Mouse (Mus musculus) thymus, adult 2 months (tissue): Measurements from ENCODE around the gene Ovch2. TPM values are rescaled to one million over a fixed set of nuclear protein-coding genes. Genes with fewer than 3 reads are reported as not detected.
"Not testable (repeated sequence)": the region's sequence is repeated elsewhere in the genome, so short reads cannot be mapped to it uniquely, and the experiment has no call there.

Experiments used
- DNase-seq: peaks from one replicate; pipeline ENCODE4 v3.0.0; 2021
- H3K27ac ChIP-seq: fragments of 200-500 bp; 2 replicates; pipeline ENCODE4 v1.5.1; 2012; ENCODE audit warnings: low read length, control low read depth; ENCODE audit not compliant: control insufficient read depth, insufficient read depth
- H3K27me3 ChIP-seq: fragments of 200-500 bp; 2 replicates; pipeline ENCODE4 v1.6.1; 2012; ENCODE audit warnings: mild to moderate bottlenecking, low read length, moderate library complexity, mixed read lengths; ENCODE audit not compliant: control insufficient read depth, insufficient read depth
- H3K36me3 ChIP-seq: fragments of 200-500 bp; 2 replicates; pipeline ENCODE4 v1.6.1; 2012; ENCODE audit warnings: mild to moderate bottlenecking, low read length, moderate library complexity; ENCODE audit not compliant: control insufficient read depth, insufficient read depth
- H3K4me1 ChIP-seq: fragments of 200-500 bp; replicated peaks from 2 replicates; pipeline ENCODE4 v1.6.1; 2012; ENCODE audit warnings: low read length; ENCODE audit not compliant: control insufficient read depth, insufficient read depth
- H3K4me3 ChIP-seq: fragments of 200-500 bp; 2 replicates; pipeline ENCODE4 v1.5.1; 2012; ENCODE audit warnings: mild to moderate bottlenecking, low read length, control low read depth, moderate library complexity; ENCODE audit not compliant: control insufficient read depth, insufficient read depth
- CTCF ChIP-seq: fragments of 200-500 bp; IDR thresholded peaks from 2 replicates; pipeline ENCODE4 v1.5.1; 2012; ENCODE audit warnings: mild to moderate bottlenecking, control low read depth, low read length, moderate library complexity, borderline replicate concordance; ENCODE audit not compliant: control insufficient read depth, poor library complexity, insufficient read depth; ENCODE audit errors: extremely low read depth
- POLR2A ChIP-seq: fragments of 200-500 bp; IDR thresholded peaks from 2 replicates; pipeline ENCODE4 v1.6.1; 2012; ENCODE audit warnings: mild to moderate bottlenecking, low read length, control low read depth, moderate library complexity; ENCODE audit not compliant: control insufficient read depth, poor library complexity, insufficient read depth; ENCODE audit errors: extremely low read depth
- WGBS: fragments of 180-500 bp; shearing (Covaris S2); methylation state at CpG from one replicate; pipeline ENCODE4 v1.1.7; 2018; 5-methylcytosine and 5-hydroxymethylcytosine counted together
- polyA plus RNA-seq: library from polyadenylated mRNA; depleted of rRNA; stranded (reverse); fragments of >200 nt; gene quantifications from 2 replicates; pipeline ENCODE4 v1.2.3, GENCODE M21; 2012; rRNA removed

Gene Ovch2
- polyA plus RNA-seq, result not detected in 2 replicates

- TF ChIP-seq CTCF (no peak), POLR2A (no peak)
- 94% methylated on average over 2 of the region's 2 CpGs for WGBS
- no peaks in the 10 kb centered on the region for H3K36me3 ChIP-seq
Observed at GRCm38 (mm10) chr7:107801108-107801507, at the start of gene Ovch2. Ovch2 (minus strand) TSS chr7:107801208.

GRCm38 (mm10) chr7:107847390-107847789, 46.4 kb upstream of the Ovch2 start, which contains the start of gene Olfr470:
Olfr470 (minus strand) TSS chr7:107847490.
- 86% methylated on average over 1 of the region's 1 CpGs for WGBS

More at GRCm38 (mm10) chr7:107801108-107801507, at the start of gene Ovch2:
- no peak for DNase-seq
- Histone ChIP-seq H3K4me1 (no peaks in the 10 kb centered on the region), H3K4me3 (no peak within 1 kb of the TSS), H3K27me3 (no peaks in the 10 kb centered on the region), H3K27ac (no peak within 1 kb of the TSS)

GRCm38 (mm10) chr7:107841719-107842118, 40.7 kb upstream of the Ovch2 start:
- no peak overlapping the region for H3K27ac ChIP-seq
- H3K4me1 ChIP-seq, result no peaks in the 10 kb centered on the region
- H3K36me3 ChIP-seq, result no peaks in the 10 kb centered on the region
- H3K27me3 ChIP-seq, result no peaks in the 10 kb centered on the region
- DNase-seq, result no peak
- TF ChIP-seq POLR2A, result no peak
- TF ChIP-seq CTCF, result no peak
- WGBS, result 81% methylated on average over 1 of the region's 1 CpGs
- no peak overlapping the region for H3K4me3 ChIP-seq

More at GRCm38 (mm10) chr7:107847390-107847789, 46.4 kb upstream of the Ovch2 start, which contains the start of gene Olfr470:
- H3K36me3 ChIP-seq, H3K4me3 ChIP-seq, H3K27me3 ChIP-seq, H3K4me1 ChIP-seq, H3K27ac ChIP-seq, DNase-seq: not testable (repeated sequence)

GRCm38 (mm10) chr7:107825441-107825840, 24.4 kb upstream of the Ovch2 start, which contains the start of gene Olfr469:
Olfr469 (minus strand) TSS chr7:107825541.
- H3K27ac ChIP-seq, H3K4me3 ChIP-seq, DNase-seq, H3K36me3 ChIP-seq, H3K27me3 ChIP-seq, H3K4me1 ChIP-seq: not testable (repeated sequence)

GRCm38 (mm10) chr7:107823867-107824266, 22.9 kb upstream of the Ovch2 start:
- H3K4me1 ChIP-seq, DNase-seq, H3K36me3 ChIP-seq, H3K27me3 ChIP-seq, H3K4me3 ChIP-seq, H3K27ac ChIP-seq: not testable (repeated sequence)
- 29% methylated on average over 2 of the region's 2 CpGs for WGBS

- H3K27me3 ChIP-seq, result no peaks in the 10 kb centered on the region
- no peaks in the 10 kb centered on the region for H3K4me1 ChIP-seq
- H3K27ac ChIP-seq, result no peak overlapping the region
- TF ChIP-seq POLR2A (no peak), CTCF (no peak)
- DNase-seq, result no peak
- H3K36me3 ChIP-seq, result no peaks in the 10 kb centered on the region
- no peak overlapping the region for H3K4me3 ChIP-seq
Observed at GRCm38 (mm10) chr7:107819442-107819841, 18.4 kb upstream of the Ovch2 start.

- no peak for DNase-seq
- no peaks in the 10 kb centered on the region for H3K4me1 ChIP-seq
- H3K4me3 ChIP-seq, result no peak within 1 kb of the TSS
- no peak within 1 kb of the TSS for H3K27ac ChIP-seq
- TF ChIP-seq CTCF (no peak), POLR2A (no peak)
- H3K36me3 ChIP-seq, result no peaks in the 10 kb centered on the region
- no peaks in the 10 kb centered on the region for H3K27me3 ChIP-seq
Observed at GRCm38 (mm10) chr7:107811963-107812362, 11.0 kb upstream of the Ovch2 start, which contains the start of gene Olfr467. Olfr467 (plus strand) TSS chr7:107812263.

GRCm38 (mm10) chr7:107802138-107802537, 1.1 kb upstream of the Ovch2 start:
- Histone ChIP-seq H3K27me3 (no peaks in the 10 kb centered on the region), H3K27ac (no peak overlapping the region), H3K4me3 (no peak overlapping the region), H3K36me3 (no peaks in the 10 kb centered on the region), H3K4me1 (no peaks in the 10 kb centered on the region)
- TF ChIP-seq POLR2A, result no peak
- TF ChIP-seq CTCF, result no peak
- 58% methylated on average over 3 of the region's 3 CpGs for WGBS
- DNase-seq, result no peak
